Mouse (Mus musculus) kidney, postnatal 0 days (tissue): Measurements from ENCODE around the gene Slamf9. TPM values are rescaled to one million over a fixed set of nuclear protein-coding genes. Genes with fewer than 3 reads are reported as not detected.
A peak's percentile ranks its signal among the peaks of the same experiment; 100 is the strongest.

Experiments used
- ATAC-seq: fragments of 200-750 bp; cut with Nextera tagmentation; replicated peaks from 2 replicates; pipeline ENCODE4 v1.8.0; 2017; ENCODE audit warnings: low read depth, moderate number of reproducible peaks, moderate TSS enrichment, moderate library complexity; ENCODE audit not compliant: low FRiP score
- DNase-seq: peaks from one replicate; pipeline ENCODE4 v3.0.0-alpha.2; 2016; ENCODE audit warnings: low spot score
- H3K27ac ChIP-seq: fragments of 300-500 bp; sonication (generic); 2 replicates; pipeline ENCODE4 v1.5.1; 2014; ENCODE audit warnings: mild to moderate bottlenecking
- H3K27me3 ChIP-seq: fragments of 300-500 bp; sonication (generic); 2 replicates; pipeline ENCODE4 v1.6.1; 2014; ENCODE audit warnings: low read length, mixed read lengths; ENCODE audit not compliant: insufficient read depth
- H3K36me3 ChIP-seq: fragments of 300-500 bp; sonication (generic); 2 replicates; pipeline ENCODE4 v1.6.1; 2014; ENCODE audit warnings: low read length, mixed read lengths; ENCODE audit not compliant: insufficient read depth
- H3K4me1 ChIP-seq: fragments of 300-500 bp; sonication (generic); replicated peaks from 2 replicates; pipeline ENCODE4 v1.6.1; 2014; ENCODE audit warnings: antibody characterized with exemption, low read length, mixed read lengths; ENCODE audit not compliant: insufficient read depth
- H3K4me2 ChIP-seq: fragments of 300-500 bp; sonication (generic); 2 replicates; pipeline ENCODE4 v1.6.1; 2014; ENCODE audit warnings: mild to moderate bottlenecking, low read length, moderate library complexity, mixed read lengths
- H3K4me3 ChIP-seq: fragments of 300-500 bp; sonication (generic); replicated peaks from 2 replicates; pipeline ENCODE4 v1.5.1; 2014; ENCODE audit warnings: low read depth, low read length
- H3K9ac ChIP-seq: fragments of 300-500 bp; sonication (generic); 2 replicates; pipeline ENCODE4 v1.6.1; 2014; ENCODE audit warnings: low read depth, low read length
- H3K9me3 ChIP-seq: fragments of 300-500 bp; sonication (generic); replicated peaks from 2 replicates; pipeline ENCODE4 v1.6.1; 2016; ENCODE audit warnings: low read length, inconsistent platforms, mixed read lengths
- CTCF ChIP-seq: IDR thresholded peaks from 2 replicates; pipeline ENCODE4 v1.5.1; 2016; ENCODE audit warnings: antibody characterized with exemption, low read depth, mild to moderate bottlenecking, moderate library complexity
- WGBS: fragments of 180-500 bp; shearing (Covaris S2); extraction: QIAGEN DNeasy Blood & Tissue Kit; methylation state at CpG from one replicate; pipeline ENCODE4 v1.1.7; 2014; 5-methylcytosine and 5-hydroxymethylcytosine counted together
- polyA plus RNA-seq: library from polyadenylated mRNA; unstranded; fragments of >200 nt; fragmentation: Nextera tagmentation; extraction: Ambion mirVana; gene quantifications from 2 replicates; pipeline ENCODE4 v1.2.1, GENCODE M21; 2015

Gene Slamf9
- polyA plus RNA-seq, 1 experiment from 2014 or later: 2.3 TPM

- no peaks in the 10 kb centered on the region for H3K9me3 ChIP-seq
- TF ChIP-seq CTCF: no peak
- H3K4me1 ChIP-seq: peaks cover 23% of the 10 kb centered on the region; the same call in 1 of the 2 replicates
- DNase-seq: peak; percentile 18
- H3K4me2 ChIP-seq: no peak overlapping the region
- no peak overlapping the region for H3K4me3 ChIP-seq
- H3K27me3 ChIP-seq: no peaks in the 10 kb centered on the region
- H3K27ac ChIP-seq: peak overlapping the region; percentile 66
- no peaks in the 10 kb centered on the region for H3K36me3 ChIP-seq
- WGBS: 28% methylated on average over 3 of the region's 3 CpGs
- no peak for ATAC-seq
- H3K9ac ChIP-seq: no peak overlapping the region
Observed at GRCm38 (mm10) chr1:172432587-172432955, 42.6 kb upstream of the Slamf9 start.

GRCm38 (mm10) chr1:172433012-172433850 lies 41.9 kb upstream of the Slamf9 start:
- Histone ChIP-seq H3K4me1 (peaks cover 23% of the 10 kb centered on the region; the same call in 1 of the 2 replicates), H3K4me3 (no peak overlapping the region), H3K9me3 (no peaks in the 10 kb centered on the region), H3K9ac (no peak overlapping the region), H3K36me3 (no peaks in the 10 kb centered on the region), H3K27ac (peak overlapping the region; percentile 66), H3K27me3 (no peaks in the 10 kb centered on the region), H3K4me2 (no peak overlapping the region)
- DNase-seq (peak; percentile 36), ATAC-seq (no peak)
- TF ChIP-seq CTCF: no peak
- 54% methylated on average over 20 of the region's 20 CpGs for WGBS

- Histone ChIP-seq H3K27ac (peak overlapping the region; percentile 15; the same call in 1 of the 2 replicates), H3K27me3 (no peaks in the 10 kb centered on the region), H3K36me3 (no peaks in the 10 kb centered on the region), H3K4me1 (peaks cover 21% of the 10 kb centered on the region; the same call in 1 of the 2 replicates), H3K9me3 (no peaks in the 10 kb centered on the region), H3K4me3 (no peak overlapping the region), H3K4me2 (no peak overlapping the region), H3K9ac (no peak overlapping the region)
- no peak for TF ChIP-seq CTCF
- ATAC-seq (no peak), DNase-seq (no peak)
- 70% methylated on average over 4 of the region's 4 CpGs for WGBS
Observed at GRCm38 (mm10) chr1:172433851-172434165, 41.4 kb upstream of the Slamf9 start.

GRCm38 (mm10) chr1:172436785-172437184 lies 38.4 kb upstream of the Slamf9 start:
- ATAC-seq (peak; percentile 89), DNase-seq (peak; percentile 90)
- H3K4me1 ChIP-seq: 0 out of 2 replicates have a peak, but pooled peaks cover 12% of the 10 kb centered on the region
- no peak overlapping the region for H3K4me2 ChIP-seq
- no peaks in the 10 kb centered on the region for H3K9me3 ChIP-seq
- H3K4me3 ChIP-seq: no peak overlapping the region
- H3K9ac ChIP-seq: no peak overlapping the region
- H3K27me3 ChIP-seq: no peaks in the 10 kb centered on the region
- TF ChIP-seq CTCF: no peak
- H3K36me3 ChIP-seq: no peaks in the 10 kb centered on the region
- H3K27ac ChIP-seq: no peak overlapping the region
- whole genome bisulfite sequencing: 18% methylated on average over 6 of the region's 6 CpGs

GRCm38 (mm10) chr1:172438621-172439020 lies 36.5 kb upstream of the Slamf9 start:
- WGBS: 88% methylated on average over 2 of the region's 2 CpGs
- no peak for TF ChIP-seq CTCF
- Histone ChIP-seq H3K4me1 (no peaks in the 10 kb centered on the region), H3K9ac (no peak overlapping the region), H3K36me3 (no peaks in the 10 kb centered on the region), H3K27ac (no peak overlapping the region), H3K4me3 (no peak overlapping the region), H3K27me3 (no peaks in the 10 kb centered on the region), H3K9me3 (no peaks in the 10 kb centered on the region), H3K4me2 (no peak overlapping the region)
- ATAC-seq (no peak), DNase-seq (no peak)

- no peak for ATAC-seq
- DNase-seq: no peak
- WGBS: 86% methylated on average over 3 of the region's 3 CpGs
Observed at GRCm38 (mm10) chr1:172440521-172440920, 34.6 kb upstream of the Slamf9 start.

More at GRCm38 (mm10) chr1:172440521-172440920, 34.6 kb upstream of the Slamf9 start:
- TF ChIP-seq CTCF: no peak
- Histone ChIP-seq H3K27me3 (no peaks in the 10 kb centered on the region), H3K36me3 (no peaks in the 10 kb centered on the region), H3K9me3 (no peaks in the 10 kb centered on the region), H3K4me3 (no peak overlapping the region), H3K4me1 (no peaks in the 10 kb centered on the region), H3K4me2 (no peak overlapping the region), H3K9ac (no peak overlapping the region), H3K27ac (no peak overlapping the region)
